Mouse (Mus musculus) lung, postnatal 0 days (tissue): ENCODE results near the gene Bckdha. TPM values are rescaled to one million over a fixed set of nuclear protein-coding genes. Genes with fewer than 3 reads are reported as not detected.

Experiments used
- ATAC-seq: fragments of 200-750 bp; cut with Nextera tagmentation; 2 replicates; pipeline ENCODE4 v1.8.0; 2017; ENCODE audit warnings: moderate library complexity
- DNase-seq: peaks from one replicate; pipeline ENCODE4 v3.0.0-alpha.2; 2016; ENCODE audit warnings: low spot score
- H3K27ac ChIP-seq: fragments of 300-500 bp; sonication (generic); 2 replicates; pipeline ENCODE4 v1.5.1; 2014; ENCODE audit warnings: antibody characterized with exemption, mild to moderate bottlenecking, low read length, mixed read lengths
- H3K27me3 ChIP-seq: fragments of 300-500 bp; sonication (generic); replicated peaks from 2 replicates; pipeline ENCODE4 v1.6.1; 2014; ENCODE audit warnings: low read length, mixed read lengths; ENCODE audit not compliant: insufficient read depth
- H3K36me3 ChIP-seq: fragments of 300-500 bp; sonication (generic); 2 replicates; pipeline ENCODE4 v1.6.1; 2014; ENCODE audit warnings: low read length, mixed read lengths; ENCODE audit not compliant: insufficient read depth
- H3K4me1 ChIP-seq: fragments of 300-500 bp; sonication (generic); 2 replicates; pipeline ENCODE4 v1.6.1; 2014; ENCODE audit warnings: antibody characterized with exemption, low read depth, low read length, mixed read lengths; ENCODE audit not compliant: insufficient read depth
- H3K4me2 ChIP-seq: fragments of 300-500 bp; sonication (generic); replicated peaks from 2 replicates; pipeline ENCODE4 v1.6.1; 2014; ENCODE audit warnings: low read depth, mild to moderate bottlenecking, low read length, moderate library complexity, mixed read lengths
- H3K4me3 ChIP-seq: fragments of 300-500 bp; sonication (generic); 2 replicates; pipeline ENCODE4 v1.5.1; 2014; ENCODE audit warnings: low read depth, low read length
- H3K9ac ChIP-seq: fragments of 300-500 bp; sonication (generic); replicated peaks from 2 replicates; pipeline ENCODE4 v1.6.1; 2014; ENCODE audit warnings: low read depth, mild to moderate bottlenecking
- H3K9me3 ChIP-seq: fragments of 300-500 bp; sonication (generic); 2 replicates; pipeline ENCODE4 v1.6.1; 2016; ENCODE audit warnings: low read length, mixed read lengths
- CTCF ChIP-seq: IDR thresholded peaks from 2 replicates; pipeline ENCODE4 v1.5.1; 2016; ENCODE audit warnings: antibody characterized with exemption, mild to moderate bottlenecking
- EP300 ChIP-seq: IDR thresholded peaks from 2 replicates; pipeline ENCODE4 v1.6.1; 2016; ENCODE audit warnings: antibody characterized with exemption, mild to moderate bottlenecking, control low read depth
- WGBS: fragments of 180-500 bp; shearing (Covaris S2); extraction: QIAGEN DNeasy Blood & Tissue Kit; methylation state at CpG from one replicate; pipeline ENCODE4 v1.1.7; 2014; 5-methylcytosine and 5-hydroxymethylcytosine counted together
- polyA plus RNA-seq: library from polyadenylated mRNA; unstranded; fragments of >200 nt; fragmentation: Nextera tagmentation; extraction: Ambion mirVana; gene quantifications from 2 replicates; pipeline ENCODE4 v1.2.1, GENCODE M21; 2015

The Bckdha gene
- polyA plus RNA-seq, 1 experiment from 2014 or later = 71.7 TPM

DNA sequence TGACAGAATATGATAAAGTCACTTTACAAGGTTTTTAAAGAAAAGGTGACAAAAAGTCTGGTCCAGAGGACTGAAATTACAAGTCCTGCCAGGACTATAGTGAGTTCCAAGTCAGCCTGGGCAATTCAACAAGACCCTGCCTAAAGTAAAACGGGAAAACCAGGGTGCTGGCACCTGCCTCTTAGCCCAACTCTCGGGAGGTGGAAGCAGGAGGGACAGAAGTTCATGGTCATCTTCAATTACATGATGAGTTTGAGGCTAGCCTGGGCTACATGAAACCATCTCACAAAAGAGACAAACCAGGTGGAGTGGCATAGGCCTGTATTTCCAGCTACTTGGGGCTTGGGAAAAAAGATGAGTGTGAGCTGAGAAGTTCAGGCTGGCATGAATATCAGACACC, 12.9 kb upstream of the Bckdha start:
- no peaks in the 10 kb centered on the region for H3K9me3 ChIP-seq
- H3K4me1 ChIP-seq = peaks cover 12% of the 10 kb centered on the region
- 37% methylated on average over 2 of the region's 2 CpGs for WGBS
- no peak overlapping the region for H3K27ac ChIP-seq
- ATAC-seq (no peak), DNase-seq (no peak)
- H3K27me3 ChIP-seq = peaks cover 4% of the 10 kb centered on the region; the same call in 1 of the 2 replicates
- H3K36me3 ChIP-seq = peaks cover 2% of the 10 kb centered on the region; the same call in 1 of the 2 replicates
- no peak overlapping the region for H3K4me2 ChIP-seq
- TF ChIP-seq EP300 (no peak), CTCF (no peak)
- no peak overlapping the region for H3K9ac ChIP-seq
- H3K4me3 ChIP-seq = no peak overlapping the region

- DNase-seq = no peak
These were observed 11.3 kb upstream of the Bckdha start for GRCm38 (mm10) chr7:25670096-25670495.

GRCm38 (mm10) chr7:25669631-25670030, 10.8 kb upstream of the Bckdha start:
- no peak for DNase-seq
- WGBS = 84% methylated on average over 9 of the region's 9 CpGs

More at GRCm38 (mm10) chr7:25670096-25670495, 11.3 kb upstream of the Bckdha start:
- H3K9me3 ChIP-seq = no peaks in the 10 kb centered on the region
- H3K27me3 ChIP-seq = peaks cover 4% of the 10 kb centered on the region; the same call in 1 of the 2 replicates
- 85% methylated on average over 4 of the region's 4 CpGs for WGBS
- no peak overlapping the region for H3K27ac ChIP-seq
- H3K4me3 ChIP-seq = no peak overlapping the region
- TF ChIP-seq CTCF (no peak), EP300 (no peak)
- no peak overlapping the region for H3K4me2 ChIP-seq
- H3K4me1 ChIP-seq = peaks cover 3% of the 10 kb centered on the region; the same call in 1 of the 2 replicates
- no peak overlapping the region for H3K9ac ChIP-seq
- H3K36me3 ChIP-seq = peaks cover 4% of the 10 kb centered on the region; the same call in 1 of the 2 replicates
- no peak for ATAC-seq

DNA sequence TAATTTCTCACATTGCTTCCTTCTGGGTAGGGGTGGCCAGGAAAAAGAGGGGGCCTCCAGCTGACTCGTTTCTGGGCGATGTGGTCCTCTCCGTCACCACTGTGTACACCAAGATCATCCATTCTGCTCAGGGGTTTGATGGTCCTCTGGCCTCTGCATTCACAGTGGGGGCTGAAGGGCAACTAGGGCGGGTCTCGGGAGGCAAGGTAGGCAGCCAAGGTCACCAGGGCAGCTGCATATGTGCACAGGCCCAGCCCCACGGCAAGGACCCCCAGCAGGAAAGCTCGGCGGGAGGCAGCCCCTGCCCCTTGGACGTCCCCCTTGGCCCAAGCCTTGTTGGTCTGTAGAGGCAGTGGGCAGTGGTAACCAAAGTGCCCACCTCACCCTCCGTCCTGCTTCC, 10.4 kb upstream of the Bckdha start:
- no peak for ATAC-seq
- Histone ChIP-seq H3K36me3 (peaks cover 9% of the 10 kb centered on the region; the same call in 1 of the 2 replicates), H3K27ac (no peak overlapping the region), H3K4me1 (no peaks in the 10 kb centered on the region), H3K27me3 (no peaks in the 10 kb centered on the region), H3K4me3 (no peak overlapping the region), H3K9me3 (no peaks in the 10 kb centered on the region), H3K4me2 (no peak overlapping the region), H3K9ac (no peak overlapping the region)
- WGBS = 83% methylated on average over 10 of the region's 10 CpGs
- DNase-seq = no peak
- TF ChIP-seq EP300 = no peak
- TF ChIP-seq CTCF = no peak

More at GRCm38 (mm10) chr7:25669631-25670030, 10.8 kb upstream of the Bckdha start:
- peaks cover 4% of the 10 kb centered on the region; the same call in 1 of the 2 replicates for H3K27me3 ChIP-seq
- H3K9ac ChIP-seq = no peak overlapping the region
- H3K4me2 ChIP-seq = no peak overlapping the region
- no peak overlapping the region for H3K4me3 ChIP-seq
- no peak for ATAC-seq
- peaks cover 4% of the 10 kb centered on the region; the same call in 1 of the 2 replicates for H3K36me3 ChIP-seq
- H3K27ac ChIP-seq = no peak overlapping the region
- H3K4me1 ChIP-seq = no peaks in the 10 kb centered on the region; the same call in 1 of the 2 replicates
- H3K9me3 ChIP-seq = no peaks in the 10 kb centered on the region
- no peak for TF ChIP-seq CTCF
- no peak for TF ChIP-seq EP300

- 92% methylated on average over 8 of the region's 8 CpGs for WGBS
- H3K9ac ChIP-seq = no peak overlapping the region
- DNase-seq = no peak
- no peak overlapping the region for H3K27ac ChIP-seq
- H3K4me2 ChIP-seq = no peak overlapping the region
- no peak overlapping the region for H3K4me3 ChIP-seq
- no peaks in the 10 kb centered on the region for H3K27me3 ChIP-seq
- H3K9me3 ChIP-seq = no peaks in the 10 kb centered on the region
- peaks cover 10% of the 10 kb centered on the region; the same call in 1 of the 2 replicates for H3K36me3 ChIP-seq
- no peaks in the 10 kb centered on the region for H3K4me1 ChIP-seq
- no peak for ATAC-seq
- TF ChIP-seq CTCF = no peak
- TF ChIP-seq EP300 = no peak
These were observed 7.6 kb upstream of the Bckdha start for GRCm38 (mm10) chr7:25666381-25666780.

GRCm38 (mm10) chr7:25657785-25658184, 996 bp downstream of the Bckdha start:
- TF ChIP-seq CTCF (no peak), EP300 (no peak)
- 25% methylated on average over 10 of the region's 10 CpGs for WGBS
- Histone ChIP-seq H3K9me3 (no peaks in the 10 kb centered on the region), H3K4me2 (peak overlapping the region; percentile 73), H3K4me1 (peaks cover 5% of the 10 kb centered on the region; the same call in 1 of the 2 replicates), H3K27ac (peak overlapping the region; percentile 79), H3K4me3 (peak overlapping the region; percentile 60), H3K27me3 (no peaks in the 10 kb centered on the region), H3K9ac (peak overlapping the region; percentile 58), H3K36me3 (no peaks in the 10 kb centered on the region)
- ATAC-seq (no peak), DNase-seq (peak; percentile 44)
